Mouse (Mus musculus) adrenal gland, adult 18-20 months (tissue): Measurements from ENCODE around the gene Mprip. TPM values are rescaled to one million over a fixed set of nuclear protein-coding genes. Genes with fewer than 3 reads are reported as not detected.

Experiments used
- total RNA-seq, 2 experiments: library from RNA; stranded (reverse); gene quantifications; 1 replicate in 1 of 2; 2 replicates in 1 of 2; pipeline ENCODE4 v1.2.3; 2021

Mprip gene
- total RNA-seq, 2 experiments from 2014 or later: 200 to 219 TPM

Other genes starting within 250 kb of the Mprip start
- gene Jmjd4, start 211.3 kb upstream of the Mprip start, total RNA-seq: 10 to 100 TPM in 1 of 2 experiments, 1 to 10 TPM in 1; 9.7 to 10.7 TPM
- 10 to 100 TPM; 72.5 to 92.1 TPM for gene Snap47, start 210.1 kb upstream of the Mprip start, total RNA-seq
- 1 to 10 TPM; 3.7 TPM for gene Zfp867, start 188.8 kb upstream of the Mprip start, total RNA-seq
- gene Zkscan17, start 134.6 kb upstream of the Mprip start, total RNA-seq: 10 to 100 TPM; 13.7 to 15.5 TPM
- under 1 TPM; 0.96 to 0.99 TPM for gene Nlrp3, start 119.7 kb upstream of the Mprip start, total RNA-seq
- gene Olfr222, start 85.1 kb upstream of the Mprip start, total RNA-seq: not detected
- gene Olfr223, start 68.0 kb upstream of the Mprip start, total RNA-seq: not detected
- gene Pld6, start 126.3 kb downstream of the Mprip start, total RNA-seq: 1 to 10 TPM in 1 of 2 experiments, under 1 TPM in 1; 0.90 to 2.1 TPM
- 10 to 100 TPM; 85.5 to 99.0 TPM for gene Flcn, start 148.7 kb downstream of the Mprip start, total RNA-seq
- gene Nt5m, start 178.1 kb downstream of the Mprip start, total RNA-seq: 10 to 100 TPM; 27.7 to 29.9 TPM
- gene Cops3, start 178.5 kb downstream of the Mprip start, total RNA-seq: 10 to 100 TPM; 81.4 to 86.3 TPM